Mouse (Mus musculus) erythroblast, embryonic 14.5 days (primary cell): ENCODE results near the gene Tbc1d22a.

Experiments
- GATA1 ChIP-seq: IDR thresholded peaks from 2 replicates; pipeline ENCODE4 v1.6.1; 2012; ENCODE audit warnings: low read length, inconsistent platforms, mixed read lengths
- TAL1 ChIP-seq: IDR thresholded peaks from 3 replicates; pipeline ENCODE4 v1.6.1; 2012; ENCODE audit warnings: low read length, inconsistent platforms, mixed read lengths

DNA sequence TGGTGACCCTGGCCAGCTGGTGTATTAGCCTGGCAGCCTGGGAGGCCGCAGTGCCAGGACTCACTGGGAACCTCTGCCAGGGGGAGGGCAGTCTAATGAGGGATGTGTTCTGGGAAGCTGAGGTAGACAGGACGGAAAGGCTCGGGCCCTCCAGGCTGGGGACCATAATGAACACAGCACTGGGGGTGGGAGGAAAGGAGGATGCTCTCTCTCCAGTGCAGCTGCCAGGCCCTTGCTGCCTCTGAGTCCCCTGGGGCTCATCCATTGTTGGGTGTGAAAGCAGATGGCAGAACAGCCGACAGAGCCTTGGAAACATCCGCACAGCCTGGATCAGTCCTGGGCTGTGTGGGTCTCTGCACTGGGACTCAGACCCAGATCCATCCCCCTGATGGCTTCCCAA is 26.1 kb upstream of the Tbc1d22a start:
- TF ChIP-seq TAL1: no peak
- TF ChIP-seq GATA1: no peak
